Mouse (Mus musculus): ENCODE measurements at regions not wholly inside any gene's neighbourhood (a gene's known extent, or its start where the extent isn't known, plus 50 kb on each side); places are given as distances from the start of the nearest gene placed in this dataset.

DNA sequence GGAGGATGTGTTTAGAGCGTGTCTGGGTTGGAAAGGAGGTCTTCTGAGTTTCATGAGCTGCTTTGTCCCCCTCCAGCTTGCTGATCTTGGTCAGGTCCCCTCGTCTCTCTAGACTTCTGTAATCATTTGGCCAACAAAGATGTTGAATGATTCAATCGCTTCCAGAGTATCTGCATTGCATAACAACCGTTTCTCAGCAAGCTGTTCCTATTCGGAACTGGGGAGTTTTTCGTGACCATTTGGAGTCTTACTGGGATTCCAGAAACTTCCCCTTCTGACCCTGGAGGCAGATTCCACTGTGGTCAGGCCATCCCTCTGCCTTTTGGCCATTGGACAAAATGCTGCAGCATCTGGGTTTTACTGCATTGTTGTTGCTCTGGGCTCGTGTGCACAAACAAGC is 93.4 kb upstream of the Cops8 start:
- DNase-seq (ENCODE audit: low spot score): no peak

GRCm38 (mm10) chr1:90513442-90514070 is 89.2 kb upstream of the Cops8 start:
- DNase-seq (ENCODE audit: low spot score): no peak

GRCm38 (mm10) chr1:90514176-90514575 is 88.6 kb upstream of the Cops8 start:
- no peak for DNase-seq (ENCODE audit: low spot score)

DNA sequence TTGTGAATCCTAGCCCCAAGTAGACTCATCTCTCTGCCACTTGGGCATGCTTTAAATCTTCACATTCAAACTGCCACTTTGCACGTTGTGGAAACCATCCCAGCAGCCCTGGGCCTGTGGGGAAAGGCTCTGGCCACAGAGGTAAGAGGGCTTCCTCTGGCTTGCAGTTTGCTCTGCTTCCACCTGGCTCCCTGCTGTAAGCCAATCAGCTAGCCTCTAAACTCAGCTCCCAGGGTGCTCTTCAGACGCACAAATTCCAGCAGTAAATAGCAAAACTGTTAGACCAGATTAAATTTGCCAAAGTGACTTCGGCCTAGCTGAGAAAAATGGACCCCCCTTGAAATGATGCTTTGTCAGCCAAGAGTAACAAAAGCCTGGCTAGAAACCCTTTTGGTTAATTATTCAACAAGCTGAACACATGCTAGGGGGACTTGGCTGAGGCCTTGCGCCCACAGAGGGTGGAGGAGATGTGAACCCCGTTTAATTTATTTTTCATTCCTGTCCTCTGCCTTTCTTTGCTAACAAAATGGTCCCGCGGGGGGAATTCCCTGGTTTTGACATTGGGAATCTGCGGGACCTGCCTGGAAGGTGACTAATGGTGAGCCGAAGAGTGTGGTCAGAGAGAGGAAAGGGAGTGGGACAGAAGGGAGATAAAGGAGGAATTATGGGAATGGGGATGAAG is 84.1 kb upstream of the Cops8 start:
- no peak for DNase-seq (ENCODE audit: low spot score)

GRCm38 (mm10) chr1:90519284-90520275 is 83.2 kb upstream of the Cops8 start:
- DNase-seq (ENCODE audit: low spot score): no peak

- peak; percentile 45 for DNase-seq (ENCODE audit: low spot score)
These were observed 80.5 kb upstream of the Cops8 start for GRCm38 (mm10) chr1:90522294-90522693.

DNA sequence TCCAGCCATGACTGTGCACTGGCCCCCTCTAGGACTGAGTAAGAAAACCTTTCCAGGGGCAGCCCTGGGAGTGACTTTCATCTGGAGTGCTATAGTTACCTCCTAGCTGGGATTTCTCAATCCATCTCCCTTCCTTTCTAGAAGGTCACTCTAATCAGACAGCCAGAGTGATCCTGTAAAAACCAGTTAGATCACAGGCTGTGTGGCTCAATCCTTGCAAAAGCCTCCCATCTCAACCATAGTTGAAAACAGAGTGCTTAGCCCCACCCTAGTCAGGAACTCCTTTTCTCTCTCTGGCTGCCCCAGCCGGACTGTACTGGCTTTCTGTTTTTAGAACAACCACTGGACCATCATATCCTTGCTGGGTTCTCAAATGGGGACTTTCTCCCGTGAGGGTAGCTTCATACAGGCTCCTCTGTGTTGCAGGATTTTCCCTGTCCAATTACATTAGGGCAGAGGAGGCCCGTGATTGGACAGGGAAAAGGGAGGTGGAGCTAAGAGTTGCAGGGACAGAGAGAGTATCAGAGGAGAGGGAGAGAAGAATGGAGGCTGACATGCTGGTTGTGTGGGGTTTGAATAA is 78.0 kb upstream of the Cops8 start:
- no peak for DNase-seq (ENCODE audit: low spot score)

DNA sequence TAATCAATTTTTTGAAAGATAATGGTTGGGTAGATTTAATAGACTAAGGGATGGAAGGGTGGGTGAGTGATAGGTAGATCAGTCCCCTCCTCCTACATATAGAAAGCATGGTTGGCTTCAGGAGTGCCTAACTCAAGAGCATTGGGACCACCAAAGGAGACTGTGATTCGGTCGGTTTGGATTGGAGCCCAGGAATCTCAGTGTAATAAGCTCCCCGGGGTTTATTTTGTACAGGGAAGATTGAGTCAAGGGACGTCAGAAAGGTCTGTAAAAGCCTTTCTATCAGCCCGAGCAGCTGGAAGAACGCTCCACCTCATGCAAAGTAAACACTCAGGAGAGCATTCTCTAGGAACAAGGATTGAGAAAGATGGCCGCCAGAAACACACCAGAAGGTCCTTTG is 76.5 kb upstream of the Cops8 start:
- DNase-seq (ENCODE audit: low spot score): no peak

GRCm38 (mm10) chr1:90527947-90528717 is 74.6 kb upstream of the Cops8 start:
- no peak for DNase-seq (ENCODE audit: low spot score)

GRCm38 (mm10) chr1:90533481-90533880 is 69.3 kb upstream of the Cops8 start:
- no peak for DNase-seq (ENCODE audit: low spot score)

- DNase-seq (ENCODE audit: low spot score): no peak
These were observed 66.7 kb upstream of the Cops8 start for GRCm38 (mm10) chr1:90536105-90536504.

DNA sequence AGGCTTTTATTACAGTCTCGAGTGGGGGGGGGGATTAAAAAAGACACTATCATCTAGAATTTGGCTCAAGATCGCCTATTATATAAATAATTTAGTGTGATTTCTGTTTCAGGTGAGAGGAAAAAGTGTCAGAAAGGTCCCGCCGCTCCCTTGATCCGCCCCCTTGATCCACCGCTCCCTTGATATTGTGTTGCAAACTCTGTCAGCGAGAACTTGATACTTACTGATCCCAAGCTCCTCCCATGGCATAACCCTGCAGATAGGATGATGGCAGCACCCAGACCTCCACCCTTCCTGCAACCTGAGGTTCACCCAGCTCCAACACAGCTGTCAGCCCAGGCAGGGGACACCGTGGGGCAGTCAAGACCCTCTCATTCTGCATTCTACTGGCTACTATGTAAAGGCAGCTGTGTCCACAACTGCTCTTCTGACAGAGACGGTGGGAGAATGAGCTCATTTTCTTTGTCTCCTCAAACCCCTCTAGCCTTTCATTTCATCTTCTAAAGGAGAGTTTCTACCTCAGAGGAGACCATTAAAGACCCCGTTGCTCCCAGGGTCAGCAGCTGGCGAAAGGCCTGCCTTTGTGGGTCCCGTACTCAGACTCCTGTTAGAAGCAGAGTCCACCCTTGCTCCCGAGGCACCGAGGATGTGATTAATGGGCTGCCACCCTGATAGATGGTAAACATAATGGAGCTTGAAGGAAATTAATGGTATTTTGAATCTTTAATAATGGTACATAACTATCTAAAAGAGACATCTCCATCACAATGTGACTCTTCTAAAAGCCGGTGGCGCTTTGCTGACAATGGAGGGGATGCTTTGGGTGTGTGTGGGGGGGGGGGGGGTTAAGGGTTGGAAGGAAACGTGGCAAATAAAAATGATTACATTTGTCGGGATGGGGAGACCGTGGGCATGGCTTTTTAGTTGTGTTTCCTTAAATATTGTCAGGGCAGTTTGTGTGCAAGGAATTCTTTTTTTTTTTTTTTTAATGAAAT is 58.7 kb upstream of the Cops8 start:
- DNase-seq (ENCODE audit: low spot score): no peak

- DNase-seq (ENCODE audit: low spot score): no peak
These were observed 57.8 kb upstream of the Cops8 start for GRCm38 (mm10) chr1:90544821-90545536.

DNA sequence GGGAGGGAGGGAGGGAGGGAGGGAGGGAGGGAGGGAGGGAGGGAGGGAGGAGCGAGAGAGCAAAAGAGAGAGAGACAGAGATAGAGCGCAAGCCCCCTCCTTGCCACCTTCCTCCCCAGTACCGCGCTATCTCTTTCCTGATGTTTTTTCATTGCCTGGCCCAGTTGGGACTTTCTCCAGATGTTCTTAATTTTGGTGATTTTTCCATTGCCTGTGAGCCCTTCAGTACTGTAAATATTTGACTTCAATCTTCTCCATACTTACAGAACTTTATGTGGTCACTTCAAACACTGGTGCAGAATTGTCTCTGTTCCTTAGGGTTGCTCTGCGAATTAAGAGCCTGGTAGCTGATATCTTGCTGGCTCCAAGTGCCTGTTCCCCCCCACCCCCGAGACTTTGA is 50.1 kb upstream of the Cops8 start:
- DNase-seq (ENCODE audit: low spot score): no peak

All from urinary bladder, postnatal 14 days (tissue).